ENCODE assay signal across 11 mouse cellular contexts in the genomic region with DNA sequence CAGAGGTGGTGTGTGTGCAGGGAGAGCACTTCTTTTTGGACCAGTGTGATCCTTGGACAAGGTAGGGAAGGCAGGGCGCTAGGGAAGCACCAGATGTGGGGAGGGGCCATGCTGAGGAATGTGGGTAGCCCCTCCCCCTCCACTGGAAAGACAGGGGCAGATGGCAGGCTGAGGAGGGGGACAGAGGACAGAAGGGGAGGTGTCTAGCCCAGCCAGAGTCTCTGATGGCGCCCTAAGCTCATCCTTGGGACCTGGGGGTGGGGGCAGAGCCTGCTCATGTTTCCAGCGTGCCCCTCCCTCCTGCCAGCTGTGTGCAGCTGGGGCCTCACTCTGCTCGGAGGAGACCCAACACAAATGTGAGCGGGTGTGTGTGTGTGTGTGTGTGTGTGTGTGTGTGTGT. TPM values are rescaled to one million over a fixed set of nuclear protein-coding genes. Genes with fewer than 3 reads are reported as not detected.
DNase-seq lines count a peak whose midpoint lies in the region; ATAC-seq and TF ChIP-seq lines count a peak whose summit lies in the region.
"Had no signal": no experiment of that assay in that cellular context is flagged by ENCODE, and none has a peak within 500 bp of the region (broad histone marks: within the 10 kb centered on the region; RNA-seq: fewer than 3 reads in every experiment).

No protein-coding gene starts in this region.

- intact Hi-C loops in heart, postnatal 14 days (cut with DNase I) = no loop called here
- intact Hi-C loops in heart, postnatal 36 days (cut with DNase I) = no loop called here
- intact Hi-C loops in left cerebral cortex, adult 2 months (cut with DNase I) = no loop called here

- H3K27me3 ChIP-seq in embryonic facial prominence, embryonic 14.5 days (replicated peaks; ENCODE audit: control insufficient read depth, insufficient read depth, low read length) = no peaks in the 10 kb centered on the region
- H3K27me3 ChIP-seq: neural tube, embryonic 13.5 days had no signal

- TF ChIP-seq CTCF in lung, adult 2 months (IDR thresholded peaks at IDR 0.05; ENCODE audit: insufficient read depth, low read length) = no peak
- TF ChIP-seq CTCF in left cerebral cortex, adult 2 months (IDR thresholded peaks at IDR 0.05) = no peak

- H3K4me2 ChIP-seq in embryonic facial prominence, embryonic 14.5 days (ENCODE audit: low read depth, low read length) = peak overlapping the region; percentile 8; the same call in 1 of the 2 replicates
- H3K4me2 ChIP-seq: neural tube, embryonic 13.5 days had no signal

- no peak overlapping the region for H3K4me3 ChIP-seq in lung, adult 2 months (replicated peaks; ENCODE audit: extremely low read depth, low read depth, low read length)
- H3K4me3 ChIP-seq in embryonic facial prominence, embryonic 14.5 days (ENCODE audit: low read depth, low read length) = no peak overlapping the region
- H3K4me3 ChIP-seq in left cerebral cortex, adult 2 months = no peak overlapping the region
- H3K4me3 ChIP-seq: neural tube, embryonic 13.5 days had no signal

- 0 out of 2 replicates have a peak overlapping the region, but pooled peaks have one; percentile 25 for H3K9ac ChIP-seq in embryonic facial prominence, embryonic 14.5 days (ENCODE audit: low read depth, low read length)
- H3K9ac ChIP-seq: neural tube, embryonic 13.5 days had no signal

- H3K9me3 ChIP-seq in embryonic facial prominence, embryonic 14.5 days (ENCODE audit: control insufficient read depth, low read length) = no peaks in the 10 kb centered on the region
- H3K9me3 ChIP-seq: neural tube, embryonic 13.5 days had no signal

- DNase-seq in heart, postnatal 14 days = peak; percentile 63 to 68
- DNase-seq in heart, postnatal 36 days = no peak
- DNase-seq in lung, postnatal 10 days = peak; percentile 70
- no peak for DNase-seq in lung, adult 2 months
- DNase-seq in embryonic facial prominence, embryonic 14.5 days (ENCODE audit: low spot score) = peak; percentile 88
- peak; percentile 69 for DNase-seq in retina, postnatal 1 day
- DNase-seq in left cerebral cortex, adult 2 months (ENCODE audit: extremely low spot score in 1 of 2, low spot score in 2 of 2) = no peak
- DNase-seq in layer of hippocampus, adult 9-11 months = no peak
- DNase-seq: cerebellum, adult 11 months had no signal

- peak overlapping the region; percentile 70 for H3K27ac ChIP-seq in embryonic facial prominence, embryonic 14.5 days (replicated peaks; ENCODE audit: low read depth, low read length)
- H3K27ac ChIP-seq in left cerebral cortex, adult 2 months = no peak overlapping the region
- H3K27ac ChIP-seq: neural tube, embryonic 13.5 days had no signal

- 49% methylated on average over 5 of the region's 5 CpGs for WGBS in lung, adult 2 months
- WGBS in embryonic facial prominence, embryonic 14.5 days = 5% methylated on average over 4 of the region's 5 CpGs

- TF ChIP-seq POLR2A in lung, adult 2 months (IDR thresholded peaks at IDR 0.05; ENCODE audit: borderline replicate concordance, extremely low read depth, low read depth, low read length) = no peak

- H3K4me1 ChIP-seq in lung, adult 2 months (ENCODE audit: control insufficient read depth, insufficient read depth, low read length) = no peaks in the 10 kb centered on the region
- peaks cover 40% of the 10 kb centered on the region for H3K4me1 ChIP-seq in embryonic facial prominence, embryonic 14.5 days (ENCODE audit: control insufficient read depth, insufficient read depth, low read length)

- ATAC-seq in embryonic facial prominence, embryonic 14.5 days (ENCODE audit: low read depth) = peak; percentile 53

- no peaks in the 10 kb centered on the region for H3K36me3 ChIP-seq in embryonic facial prominence, embryonic 14.5 days (ENCODE audit: control insufficient read depth, insufficient read depth, low read length)
- H3K36me3 ChIP-seq: neural tube, embryonic 13.5 days had no signal

RNA-seq across cellular contexts. Expression of a gene that starts 16.7 kb away (rescaled TPM):
- not detected for total RNA-seq in heart, postnatal 14 days (2021)
- total RNA-seq in heart, postnatal 36 days (2021) = not detected
- not detected in 2 replicates for polyA plus RNA-seq in lung, adult 2 months (2012; rRNA removed)
- polyA plus RNA-seq in embryonic facial prominence, embryonic 14.5 days (2014; fragmentation: Nextera tagmentation; extraction: Ambion mirVana) = not detected in 2 replicates
- total RNA-seq in left cerebral cortex, adult 2 months (2021) = not detected
- total RNA-seq: liver, adult 2 months had no signal
- polyA plus RNA-seq: liver, adult 2 months; neural tube, embryonic 13.5 days had no signal

RNA-seq across cellular contexts. Expression of a gene that starts 25.6 kb away (rescaled TPM):
- 10 to 100 TPM; 18.1 to 22.4 TPM for total RNA-seq in heart, postnatal 14 days (2021)
- 1 to 10 TPM; 7.2 to 9.1 TPM for total RNA-seq in heart, postnatal 36 days (2021)
- polyA plus RNA-seq in lung, adult 2 months (2012; rRNA removed) = 141 and 163 TPM in 2 replicates
- 24.6 and 27.9 TPM in 2 replicates for polyA plus RNA-seq in embryonic facial prominence, embryonic 14.5 days (2014; fragmentation: Nextera tagmentation; extraction: Ambion mirVana)
- 10 to 100 TPM; 25.9 to 26.2 TPM for total RNA-seq in left cerebral cortex, adult 2 months (2021)

Comparison
In these comparisons a context has a peak if more than half of its experiments do, and no peak if none do; other contexts are left out.
1. DNase-seq: peak in heart, postnatal 14 days (2 of 2), lung, postnatal 10 days (single experiment), embryonic facial prominence, embryonic 14.5 days (single experiment) and retina, postnatal 1 day (single experiment); none in heart, postnatal 36 days (0 of 2), lung, adult 2 months (single experiment), left cerebral cortex, adult 2 months (0 of 2) and layer of hippocampus, adult 9-11 months (single experiment).